Mouse (Mus musculus) layer of hippocampus, adult 9-10 months (tissue): ENCODE results near the gene Ubqln4.
"Not testable (repeated sequence)": the region's sequence is repeated elsewhere in the genome, so short reads cannot be mapped to it uniquely, and the experiment has no call there.

Experiments
- DNase-seq: peaks from one replicate; pipeline ENCODE4 v3.0.0; 2022; ENCODE audit warnings: low spot score

The Ubqln4 gene

DNA sequence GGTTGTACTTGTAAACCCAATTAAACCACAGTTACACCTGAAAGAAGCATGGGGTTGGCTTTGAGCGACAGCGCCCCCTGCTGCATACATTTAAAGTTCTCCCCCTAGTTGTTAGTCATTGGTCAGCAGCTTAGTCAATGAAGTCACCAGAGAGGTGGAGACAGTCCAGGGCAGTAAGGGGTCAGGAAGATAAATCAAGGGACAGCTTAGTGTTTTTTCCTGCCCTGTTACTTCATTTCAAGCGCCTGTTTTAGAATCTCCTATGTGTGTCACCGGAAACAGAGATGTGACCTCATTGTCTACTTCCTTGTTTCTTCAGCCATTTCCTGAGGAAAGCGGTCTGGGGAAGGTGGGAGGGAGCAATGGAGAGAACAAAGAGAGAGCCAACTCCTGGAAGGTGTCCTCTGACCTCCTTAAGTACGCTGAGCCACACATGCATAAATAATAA, 50.2 kb downstream of the Ubqln4 start:
- no peak for DNase-seq

DNA sequence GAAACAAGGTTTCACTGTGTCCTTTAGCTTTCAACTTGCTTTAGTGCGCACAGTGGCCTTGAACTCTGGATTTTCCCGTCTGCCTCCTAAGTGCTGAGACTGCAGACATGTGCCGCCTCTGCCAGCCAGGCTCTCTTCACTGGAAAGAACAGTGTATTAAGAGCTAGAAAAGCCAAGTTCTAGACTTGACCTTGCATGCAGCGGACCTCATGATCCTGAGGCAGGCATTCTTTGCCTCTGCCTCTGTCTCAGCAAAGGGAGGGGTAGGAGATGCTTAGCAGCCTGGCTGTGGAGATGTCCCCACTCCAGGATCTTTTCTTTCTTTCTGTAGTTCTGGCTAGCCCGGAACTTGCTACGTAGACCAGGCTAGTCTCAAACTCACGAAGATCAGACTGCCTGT, 51.3 kb downstream of the Ubqln4 start:
- DNase-seq = no peak

DNA sequence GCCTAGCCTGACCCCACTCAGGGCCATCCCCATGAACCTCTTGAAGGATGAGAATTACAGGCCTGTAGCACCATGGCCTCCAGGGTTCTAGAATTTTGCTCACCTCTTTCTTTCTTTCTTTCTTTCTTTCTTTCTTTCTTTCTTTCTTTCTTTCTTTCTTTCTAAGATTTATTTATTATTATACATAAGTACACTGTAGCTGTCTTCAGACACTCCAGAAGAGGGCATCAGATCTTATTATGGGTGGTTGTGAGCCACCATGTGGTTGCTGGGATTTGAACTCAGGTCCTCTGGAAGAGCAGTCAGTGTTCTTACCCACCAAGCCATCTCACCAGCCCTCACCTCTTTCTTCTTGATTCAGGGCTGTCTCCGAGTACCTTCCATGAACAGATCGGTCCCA, 52.1 kb downstream of the Ubqln4 start, which contains the start of gene Arhgef2:
TSS of gene Arhgef2 (plus strand) at position 301 of the 400 bp plus-strand sequence.
- DNase-seq = not testable (repeated sequence)

DNA sequence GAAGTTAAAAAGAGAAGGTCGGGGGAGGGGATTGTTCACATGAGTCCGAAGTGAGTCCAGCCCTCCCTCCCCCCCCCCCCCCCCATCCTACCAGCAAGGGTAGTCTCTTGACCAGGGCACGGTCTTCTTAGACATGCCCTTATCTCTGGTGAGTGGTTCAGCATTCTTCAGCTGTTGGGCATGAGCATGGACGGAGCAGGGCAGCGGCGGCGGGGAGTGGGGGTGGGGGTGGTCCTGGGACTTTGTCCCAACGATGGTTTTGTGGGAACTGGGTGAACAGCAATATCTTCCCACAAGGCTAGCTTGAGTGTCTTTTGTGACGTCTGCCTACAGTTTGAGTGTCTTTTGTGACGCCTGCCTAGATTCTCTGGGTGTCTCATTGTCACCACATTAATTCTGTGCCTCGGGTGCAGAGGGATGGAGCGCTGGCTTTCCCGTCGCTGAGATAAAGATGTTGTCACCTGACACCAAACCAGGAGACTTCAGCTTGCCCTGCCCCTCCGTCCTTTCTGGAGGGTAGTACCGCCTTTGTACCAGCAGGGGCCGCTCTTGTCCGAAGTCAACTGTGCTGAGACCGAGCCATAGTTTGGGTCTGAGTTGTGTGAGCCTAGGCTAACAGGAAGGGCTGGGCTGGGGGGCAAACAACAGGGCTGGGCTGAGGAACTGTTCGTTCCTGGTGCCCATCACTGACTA, 53.7 kb downstream of the Ubqln4 start:
- DNase-seq = peak; percentile 90

DNA sequence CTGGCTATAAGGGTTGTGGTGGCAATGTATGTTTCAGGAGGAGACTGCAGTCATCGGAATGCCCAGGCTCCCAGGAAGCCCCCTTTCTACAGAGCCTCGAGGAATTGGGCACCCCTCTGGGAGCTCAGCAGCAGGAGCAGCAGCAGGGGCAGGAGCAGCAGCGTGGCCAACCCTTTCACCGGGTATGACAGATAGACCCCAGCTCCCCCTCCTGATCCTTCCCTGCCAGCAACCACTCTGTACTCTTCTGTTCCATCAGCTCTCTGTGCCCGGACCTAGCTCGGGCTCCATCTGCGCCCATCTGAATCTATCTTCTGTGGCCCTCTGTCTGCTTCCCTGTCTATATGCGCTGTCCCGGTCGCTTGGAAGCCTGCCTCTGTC, 54.2 kb downstream of the Ubqln4 start:
- DNase-seq = no peak

DNA sequence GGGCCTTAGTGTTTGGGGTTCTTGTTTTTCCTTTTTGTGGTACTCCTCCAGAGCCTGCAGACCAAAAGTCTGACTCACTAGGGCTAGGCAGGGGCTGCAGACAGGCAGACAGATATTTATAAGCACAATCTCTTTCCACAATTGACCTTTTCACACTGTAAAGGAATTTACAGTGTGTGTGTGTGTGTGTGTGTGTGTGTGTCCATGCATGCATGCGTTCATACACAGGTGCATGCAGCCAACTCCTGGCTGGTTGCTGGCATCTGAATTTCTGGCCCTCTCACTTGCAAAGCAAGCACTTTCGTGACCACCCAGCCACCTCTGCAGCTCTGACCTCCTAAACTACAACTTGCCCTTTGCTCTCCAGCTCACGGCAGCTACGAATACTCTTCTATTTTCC, 55.5 kb downstream of the Ubqln4 start:
- DNase-seq = no peak

DNA sequence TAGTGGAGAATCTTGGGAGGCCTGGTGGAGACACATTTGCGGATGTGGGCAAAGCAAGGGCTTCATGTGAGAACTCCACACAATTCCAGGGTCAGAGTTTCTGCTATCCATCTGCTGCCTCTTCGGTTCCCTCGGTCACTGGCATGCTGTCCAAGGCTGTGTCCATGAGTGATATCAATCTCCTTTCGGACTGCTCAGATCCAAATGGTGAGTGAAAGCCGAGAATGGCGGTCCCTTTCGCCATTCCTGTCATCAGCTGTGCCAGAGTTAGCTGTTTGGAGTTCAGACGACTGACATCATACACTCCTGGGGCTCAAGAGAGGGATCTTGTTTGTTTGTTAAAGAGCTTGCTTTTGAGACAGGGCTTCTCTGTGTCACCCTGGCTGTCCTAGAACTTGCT, 60.9 kb downstream of the Ubqln4 start:
- DNase-seq = no peak

DNA sequence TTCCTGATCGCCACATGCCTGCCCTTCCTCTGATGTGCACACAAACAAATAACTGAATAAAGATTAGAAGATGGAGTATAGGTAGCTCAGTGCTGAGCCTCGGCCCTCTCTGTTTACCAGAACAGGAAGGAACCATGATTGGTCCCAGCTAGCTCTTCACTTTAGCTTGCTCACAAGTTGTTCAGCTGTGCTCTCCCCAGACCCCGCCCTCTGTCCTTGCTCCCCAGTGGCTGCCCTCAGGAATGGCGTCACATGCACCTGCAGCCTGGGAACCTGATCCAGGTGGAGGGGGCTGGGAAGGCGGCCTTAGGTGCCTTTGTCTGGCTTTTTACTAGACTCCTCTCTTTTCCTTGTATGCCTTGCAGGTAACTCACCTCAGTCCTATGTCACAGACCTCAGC, 61.6 kb downstream of the Ubqln4 start:
- no peak for DNase-seq

DNA sequence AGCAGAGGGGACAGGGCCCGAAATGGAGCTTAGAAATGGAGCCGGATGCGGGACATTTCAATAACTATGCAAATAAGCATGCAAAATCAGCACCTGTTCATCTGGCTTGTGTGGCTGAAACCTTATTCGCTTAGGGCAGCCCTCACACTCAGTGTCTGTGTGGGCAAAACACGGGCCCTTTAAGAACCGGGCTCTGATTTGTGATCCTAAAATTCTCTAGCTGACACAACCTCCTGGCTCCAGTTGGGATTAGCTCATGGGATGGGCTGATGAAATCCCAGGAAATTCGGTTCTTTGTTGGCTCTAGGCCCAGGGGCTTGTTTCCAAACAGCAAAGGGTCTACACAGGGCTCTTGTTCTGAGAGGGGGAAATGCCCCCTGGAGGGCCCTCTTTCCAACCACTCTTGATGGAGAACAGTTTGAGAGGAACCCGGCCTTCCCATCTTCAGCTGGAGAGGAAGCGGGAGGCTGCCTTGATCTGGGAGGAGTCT, 62.4 kb downstream of the Ubqln4 start:
- no peak for DNase-seq

DNA sequence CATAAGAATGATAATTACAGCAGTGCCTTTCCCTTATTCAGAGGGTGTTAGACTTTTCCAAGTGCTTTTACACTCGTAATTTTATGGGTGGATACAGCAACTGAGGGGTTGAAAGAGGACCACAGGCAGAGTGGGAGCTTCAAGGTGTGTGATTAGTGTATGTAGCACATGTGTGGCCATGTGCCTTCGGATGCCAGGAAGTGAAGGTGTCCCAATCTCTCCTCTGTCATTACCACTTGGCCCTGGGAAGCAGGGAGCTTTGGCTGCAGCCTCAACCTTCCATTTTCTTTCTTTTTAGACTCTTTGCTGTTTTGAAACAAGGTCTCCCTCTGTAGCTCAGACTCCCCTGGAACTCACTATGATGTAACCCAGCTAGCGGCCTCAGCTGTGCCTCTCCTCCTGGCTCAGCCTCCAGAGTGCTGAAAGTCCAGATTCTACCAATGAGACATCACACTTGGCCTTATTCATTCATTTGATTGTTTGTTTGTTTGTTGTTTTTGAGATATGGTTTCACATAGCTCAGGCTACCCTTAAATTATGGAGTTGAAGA, 63.5 kb downstream of the Ubqln4 start:
- DNase-seq = no peak

DNA sequence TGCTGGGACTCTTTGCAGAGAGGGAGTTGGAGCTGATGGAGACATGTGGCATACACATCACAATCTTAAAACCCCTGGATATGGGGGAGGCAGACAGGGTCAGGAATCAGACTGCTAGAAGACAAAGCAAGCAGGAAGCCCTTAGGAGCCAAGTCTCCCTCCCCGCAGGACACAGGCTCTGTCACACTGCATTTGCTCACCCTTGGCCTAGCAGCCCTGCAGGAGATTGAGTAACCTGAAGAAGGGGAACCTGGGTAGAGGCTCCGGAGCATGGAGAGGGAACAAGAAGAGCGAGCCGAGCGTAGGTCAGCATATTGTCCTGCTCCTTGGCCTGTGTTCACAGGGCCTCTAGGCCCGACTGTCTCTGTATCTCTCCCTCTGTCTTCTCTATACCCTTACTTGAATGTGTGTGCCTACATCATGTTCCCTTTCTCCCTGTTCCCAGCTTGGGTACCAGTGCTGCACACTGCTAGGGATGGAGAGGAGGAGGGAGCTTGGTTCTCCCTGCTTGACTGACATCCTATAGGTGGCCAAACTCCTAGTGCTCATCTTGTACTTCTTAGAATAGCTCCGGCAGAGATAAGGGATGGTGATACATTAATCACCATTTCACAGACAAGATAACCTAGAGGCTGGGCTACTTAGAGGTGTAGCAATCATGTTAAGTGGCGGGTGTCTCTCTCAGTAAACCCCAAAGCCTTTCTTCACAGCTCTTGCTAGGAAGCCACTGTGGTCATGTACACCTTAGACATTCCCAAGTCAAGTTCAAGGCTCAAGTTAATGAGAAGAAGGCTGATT, 64.7 kb downstream of the Ubqln4 start:
- no peak for DNase-seq
